Mouse (Mus musculus) kidney, embryonic 15.5 days (tissue): ENCODE data around the gene Akap14. TPM values are rescaled to one million over a fixed set of nuclear protein-coding genes. Genes with fewer than 3 reads are reported as not detected.
"Not testable (repeated sequence)": the region's sequence is repeated elsewhere in the genome, so short reads cannot be mapped to it uniquely, and the experiment has no call there.

Experiments
- ATAC-seq: fragments of 200-750 bp; cut with Nextera tagmentation; replicated peaks from 2 replicates; pipeline ENCODE4 v1.8.0; 2017; ENCODE audit warnings: moderate TSS enrichment; ENCODE audit not compliant: low FRiP score
- H3K27ac ChIP-seq: fragments of 300-500 bp; sonication (generic); 2 replicates; pipeline ENCODE4 v1.5.1; 2015; ENCODE audit warnings: mild to moderate bottlenecking, inconsistent platforms
- H3K27me3 ChIP-seq: fragments of 300-500 bp; sonication (generic); 2 replicates; pipeline ENCODE4 v1.6.1; 2015; ENCODE audit warnings: inconsistent platforms
- H3K36me3 ChIP-seq: fragments of 300-500 bp; sonication (generic); 2 replicates; pipeline ENCODE4 v1.6.1; 2015; ENCODE audit warnings: inconsistent platforms
- H3K4me1 ChIP-seq: fragments of 300-500 bp; sonication (generic); 2 replicates; pipeline ENCODE4 v1.6.1; 2015; ENCODE audit warnings: inconsistent platforms
- H3K4me2 ChIP-seq: fragments of 300-500 bp; sonication (generic); 2 replicates; pipeline ENCODE4 v1.6.1; 2015; ENCODE audit warnings: moderate library complexity, mild to moderate bottlenecking, inconsistent platforms
- H3K4me3 ChIP-seq: fragments of 300-500 bp; sonication (generic); replicated peaks from 2 replicates; pipeline ENCODE4 v1.5.1; 2015; ENCODE audit warnings: mild to moderate bottlenecking, inconsistent platforms
- H3K9ac ChIP-seq: fragments of 300-500 bp; sonication (generic); 2 replicates; pipeline ENCODE4 v1.6.1; 2015; ENCODE audit warnings: mild to moderate bottlenecking, inconsistent platforms
- H3K9me3 ChIP-seq: fragments of 300-500 bp; sonication (generic); replicated peaks from 2 replicates; pipeline ENCODE4 v1.6.1; 2016; ENCODE audit warnings: inconsistent platforms
- WGBS: fragments of 180-500 bp; shearing (Covaris S2); methylation state at CpG from one replicate; pipeline ENCODE4 v1.1.7; 2015; ENCODE audit warnings: mixed read lengths; 5-methylcytosine and 5-hydroxymethylcytosine counted together
- polyA plus RNA-seq: library from polyadenylated mRNA; unstranded; fragments of >200 nt; fragmentation: Nextera tagmentation; extraction: Ambion mirVana; gene quantifications from 2 replicates; pipeline ENCODE4 v1.2.1, GENCODE M21; 2015

Akap14 gene
- 0.12 TPM in 1 of 2 replicates, not detected in the other for polyA plus RNA-seq

- 60% methylated on average over 5 of the region's 5 CpGs for WGBS
- no peak for ATAC-seq
Observed at GRCm38 (mm10) chrX:37168742-37169141, at the start of gene Akap14. Akap14 (minus strand) TSS chrX:37168842.

DNA sequence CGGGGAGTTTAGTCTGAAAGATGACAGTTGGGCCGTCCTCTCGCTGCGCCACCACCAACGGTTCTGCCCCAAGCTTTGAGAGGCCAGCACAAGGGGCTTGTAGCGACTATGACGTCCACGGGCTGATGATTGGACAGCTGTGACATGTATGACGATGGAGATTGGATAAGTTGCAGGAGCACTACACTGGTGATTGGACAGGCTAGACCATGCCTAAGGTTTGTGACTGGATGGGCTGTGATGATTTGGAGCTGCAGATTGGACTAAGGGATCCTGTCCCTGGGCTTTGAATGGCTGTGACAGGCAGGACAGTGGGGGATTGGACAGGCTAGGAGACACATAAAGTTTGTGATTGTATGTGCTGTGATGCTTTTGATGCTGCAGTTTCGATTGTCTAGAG, 42.3 kb upstream of the Akap14 start, which contains the start of gene Gm9:
TSS of gene Gm9 (minus strand) at position 101 of the 400 bp plus-strand sequence.
- Histone ChIP-seq H3K4me1 (no peaks in the 10 kb centered on the region), H3K36me3 (no peaks in the 10 kb centered on the region), H3K27me3 (no peaks in the 10 kb centered on the region), H3K4me3 (no peak within 1 kb of the TSS), H3K9me3 (no peaks in the 10 kb centered on the region), H3K27ac (no peak within 1 kb of the TSS), H3K9ac (no peak within 1 kb of the TSS), H3K4me2 (no peak within 1 kb of the TSS)
- no peak for ATAC-seq
- WGBS: 89% methylated on average over 10 of the region's 10 CpGs

More at GRCm38 (mm10) chrX:37168742-37169141, at the start of gene Akap14:
- H3K27ac ChIP-seq: no peak within 1 kb of the TSS
- no peaks in the 10 kb centered on the region for H3K9me3 ChIP-seq
- H3K36me3 ChIP-seq: no peaks in the 10 kb centered on the region
- H3K9ac ChIP-seq: no peak within 1 kb of the TSS
- H3K4me3 ChIP-seq: no peak within 1 kb of the TSS
- H3K4me1 ChIP-seq: no peaks in the 10 kb centered on the region
- no peaks in the 10 kb centered on the region for H3K27me3 ChIP-seq
- H3K4me2 ChIP-seq: no peak within 1 kb of the TSS

DNA sequence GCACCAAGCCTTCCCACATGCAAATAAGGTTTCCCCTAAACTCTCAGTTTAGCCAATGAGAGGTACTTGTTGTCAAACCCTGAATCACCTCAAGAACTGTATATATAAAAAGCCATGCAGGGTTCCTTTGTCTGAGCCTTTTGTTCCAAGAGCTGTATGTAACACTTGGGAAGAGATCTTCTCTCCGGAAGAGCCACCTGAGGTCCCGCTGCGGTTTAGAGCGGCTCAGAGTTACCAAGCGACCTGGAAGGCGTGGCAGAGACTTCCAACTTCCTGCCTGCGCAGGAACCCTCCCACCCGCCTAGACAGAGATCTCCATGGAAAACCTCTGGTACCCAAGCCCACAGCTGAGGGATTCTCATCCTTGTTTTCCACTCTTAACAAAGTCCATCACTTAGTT, 30.0 kb upstream of the Akap14 start:
- no peak overlapping the region for H3K4me2 ChIP-seq
- no peak overlapping the region for H3K9ac ChIP-seq
- no peaks in the 10 kb centered on the region for H3K27me3 ChIP-seq
- H3K36me3 ChIP-seq: no peaks in the 10 kb centered on the region
- 64% methylated on average over 8 of the region's 8 CpGs for WGBS
- H3K4me3 ChIP-seq: no peak overlapping the region
- H3K27ac ChIP-seq: no peak overlapping the region
- H3K9me3 ChIP-seq: no peaks in the 10 kb centered on the region
- ATAC-seq: no peak
- H3K4me1 ChIP-seq: no peaks in the 10 kb centered on the region

GRCm38 (mm10) chrX:37191744-37192379, 23.2 kb upstream of the Akap14 start:
- peaks cover 9% of the 10 kb centered on the region; the same call in 1 of the 2 replicates for H3K36me3 ChIP-seq
- H3K27me3 ChIP-seq: no peaks in the 10 kb centered on the region
- H3K9ac ChIP-seq: peak overlapping the region; percentile 45
- no peak overlapping the region for H3K27ac ChIP-seq
- no peaks in the 10 kb centered on the region for H3K9me3 ChIP-seq
- ATAC-seq: peak; percentile 14
- peak overlapping the region; percentile 58 for H3K4me3 ChIP-seq
- 23% methylated on average over 28 of the region's 28 CpGs for WGBS
- peaks cover 6% of the 10 kb centered on the region; the same call in 1 of the 2 replicates for H3K4me1 ChIP-seq
- peak overlapping the region; percentile 64 for H3K4me2 ChIP-seq

DNA sequence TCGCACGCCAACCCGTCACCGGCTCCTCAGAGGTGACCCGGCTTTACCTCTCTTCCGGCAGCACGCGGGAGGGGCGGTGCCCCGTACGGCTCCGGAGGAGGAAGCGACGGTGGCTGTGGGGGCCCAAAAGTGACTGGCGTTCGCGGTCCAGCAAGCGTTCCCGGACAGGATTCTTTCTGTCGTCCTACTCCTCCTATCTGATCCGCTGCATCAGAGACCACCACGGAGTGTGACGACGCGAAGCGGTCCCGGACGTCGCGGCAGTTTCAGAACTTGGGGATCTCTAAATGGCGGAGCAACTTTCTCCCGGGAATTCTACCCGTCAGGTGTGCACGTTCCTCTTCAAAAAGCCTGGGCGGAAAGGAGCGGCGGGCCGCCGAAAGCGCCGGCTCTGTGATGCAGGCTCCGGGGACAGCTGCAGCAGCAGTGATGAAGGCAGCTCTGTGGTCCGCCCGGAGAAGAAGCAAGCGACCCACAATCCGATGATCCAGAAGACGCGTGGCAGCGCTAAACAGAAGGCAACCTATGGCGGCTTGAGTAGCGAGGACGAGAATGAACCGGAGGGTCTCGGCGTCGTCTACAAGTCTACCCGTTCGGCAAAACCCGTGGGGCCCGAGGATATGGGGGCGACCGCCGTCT, 22.6 kb upstream of the Akap14 start, which contains the start of the genes Ndufa1 and Rnf113a1:
TSS of gene Ndufa1 (minus strand) at position 59 of the 639 bp plus-strand sequence.
TSS of gene Rnf113a1 (plus strand) at position 141 of the 639 bp plus-strand sequence.
- H3K9ac ChIP-seq: peak within 1 kb of the TSS; percentile 45
- H3K27me3 ChIP-seq: no peaks in the 10 kb centered on the region
- no peaks in the 10 kb centered on the region for H3K9me3 ChIP-seq
- H3K4me2 ChIP-seq: peak within 1 kb of the TSS; percentile 64
- peak within 1 kb of the TSS; percentile 51 for H3K27ac ChIP-seq
- peak within 1 kb of the TSS; percentile 58 for H3K4me3 ChIP-seq
- 22% methylated on average over 63 of the region's 63 CpGs for WGBS
- peaks cover 6% of the 10 kb centered on the region; the same call in 1 of the 2 replicates for H3K4me1 ChIP-seq
- H3K36me3 ChIP-seq: peaks cover 9% of the 10 kb centered on the region; the same call in 1 of the 2 replicates
- ATAC-seq: peak; percentile 93

DNA sequence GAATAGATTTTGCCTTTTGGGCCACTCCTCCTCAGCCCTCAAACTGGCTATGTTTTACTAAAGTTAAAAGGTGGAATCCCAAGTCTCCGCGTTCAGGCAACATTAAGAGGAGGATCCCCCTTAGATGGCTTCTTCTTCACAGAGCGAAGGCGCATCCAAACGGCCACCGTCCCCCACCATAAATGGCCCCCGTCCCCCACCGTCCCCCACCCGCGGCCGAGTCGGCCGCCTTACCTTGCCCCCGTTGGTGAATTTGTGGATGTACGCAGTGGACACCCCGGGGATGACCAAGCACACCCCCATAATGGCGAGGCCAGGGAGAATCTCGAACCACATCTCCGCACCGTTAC, 22.1 kb upstream of the Akap14 start:
- H3K9ac ChIP-seq: peak overlapping the region; percentile 36
- peak overlapping the region; percentile 58 for H3K4me3 ChIP-seq
- H3K4me2 ChIP-seq: peak overlapping the region; percentile 64
- no peak; the same call in 1 of the 2 replicates for ATAC-seq
- no peaks in the 10 kb centered on the region for H3K27me3 ChIP-seq
- peaks cover 6% of the 10 kb centered on the region; the same call in 1 of the 2 replicates for H3K4me1 ChIP-seq
- H3K36me3 ChIP-seq: peaks cover 9% of the 10 kb centered on the region; the same call in 1 of the 2 replicates
- no peak overlapping the region for H3K27ac ChIP-seq
- WGBS: 25% methylated on average over 20 of the region's 20 CpGs
- no peaks in the 10 kb centered on the region for H3K9me3 ChIP-seq

DNA sequence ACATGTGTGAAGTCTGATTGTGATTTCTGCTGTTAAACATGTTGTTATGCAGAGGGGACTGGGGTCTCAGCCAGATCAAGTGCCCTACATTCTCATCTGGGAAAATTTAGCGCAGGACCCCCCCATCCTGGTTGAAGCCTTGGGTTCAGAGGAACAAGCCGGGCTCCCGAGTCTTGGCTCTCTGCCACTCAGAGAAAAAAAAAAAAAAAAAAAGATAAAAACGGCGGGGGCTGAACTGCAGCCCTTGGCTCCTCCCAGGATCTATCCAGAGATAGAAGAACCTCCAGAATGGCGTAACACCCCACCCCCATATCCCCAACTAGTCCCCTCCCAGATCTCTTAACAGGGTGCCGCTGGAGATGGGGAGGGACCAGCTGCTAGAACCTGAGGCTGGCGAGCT, 15.8 kb upstream of the Akap14 start:
- not testable (repeated sequence) for H3K4me1 ChIP-seq, H3K36me3 ChIP-seq, H3K9ac ChIP-seq, H3K4me2 ChIP-seq, H3K4me3 ChIP-seq, ATAC-seq, H3K9me3 ChIP-seq, H3K27me3 ChIP-seq, H3K27ac ChIP-seq
- WGBS: 73% methylated on average over 8 of the region's 8 CpGs

DNA sequence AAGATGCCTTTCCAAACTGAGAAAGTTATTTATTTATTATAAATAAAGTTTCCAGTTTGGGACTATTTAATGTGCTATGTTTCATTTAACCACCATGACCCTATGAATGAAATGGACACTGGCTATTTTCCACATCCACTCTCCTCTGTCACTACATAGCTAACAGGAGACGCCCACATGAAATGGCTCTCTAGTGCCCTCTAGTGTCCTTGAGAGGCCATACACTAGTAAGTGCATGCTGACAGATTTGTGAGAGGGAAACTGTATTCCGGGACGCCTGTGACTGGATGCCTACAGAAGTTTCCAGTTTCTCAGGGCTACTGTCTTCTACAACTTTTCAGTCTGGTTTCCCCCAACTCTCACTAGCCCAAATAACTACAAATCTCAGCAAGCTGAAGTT, 1.6 kb downstream of the Akap14 start:
- 21% methylated on average over 3 of the region's 3 CpGs for WGBS
- H3K36me3 ChIP-seq: no peaks in the 10 kb centered on the region
- no peak overlapping the region for H3K4me3 ChIP-seq
- no peak overlapping the region for H3K9ac ChIP-seq
- H3K4me1 ChIP-seq: no peaks in the 10 kb centered on the region
- no peak overlapping the region for H3K27ac ChIP-seq
- no peaks in the 10 kb centered on the region for H3K9me3 ChIP-seq
- no peak overlapping the region for H3K4me2 ChIP-seq
- H3K27me3 ChIP-seq: no peaks in the 10 kb centered on the region
- no peak for ATAC-seq

GRCm38 (mm10) chrX:37163115-37163514, 5.5 kb downstream of the Akap14 start:
- ATAC-seq: no peak
- H3K27me3 ChIP-seq: no peaks in the 10 kb centered on the region

DNA sequence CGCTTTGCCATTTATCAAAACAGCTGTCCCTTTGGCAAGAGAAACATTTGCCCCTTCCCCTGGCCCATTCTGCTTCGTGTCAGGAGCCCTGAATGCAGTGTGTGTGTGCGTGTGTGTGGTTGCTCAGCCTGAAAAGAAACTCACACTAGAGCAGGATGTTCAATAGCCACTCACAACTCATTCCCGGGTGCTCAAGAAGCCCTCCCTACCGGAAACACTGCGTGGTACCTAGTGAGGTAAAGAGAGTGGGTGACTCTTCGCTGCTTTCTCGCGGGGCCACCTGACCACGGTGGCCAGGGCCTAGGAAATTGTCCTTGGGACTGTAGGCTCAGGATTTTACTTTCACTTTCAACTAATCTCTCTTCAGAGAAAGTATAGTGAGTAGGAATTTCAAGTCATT, 7.5 kb downstream of the Akap14 start:
- no peak overlapping the region for H3K9ac ChIP-seq
- no peak overlapping the region for H3K27ac ChIP-seq
- H3K4me1 ChIP-seq: no peaks in the 10 kb centered on the region
- H3K27me3 ChIP-seq: no peaks in the 10 kb centered on the region
- no peak overlapping the region for H3K4me2 ChIP-seq
- no peaks in the 10 kb centered on the region for H3K36me3 ChIP-seq
- 73% methylated on average over 10 of the region's 10 CpGs for WGBS
- ATAC-seq: no peak
- H3K9me3 ChIP-seq: no peaks in the 10 kb centered on the region
- no peak overlapping the region for H3K4me3 ChIP-seq

More at GRCm38 (mm10) chrX:37163115-37163514, 5.5 kb downstream of the Akap14 start:
- Histone ChIP-seq H3K27ac (no peak overlapping the region), H3K9me3 (no peaks in the 10 kb centered on the region), H3K4me2 (no peak overlapping the region), H3K36me3 (no peaks in the 10 kb centered on the region), H3K4me1 (no peaks in the 10 kb centered on the region), H3K4me3 (no peak overlapping the region), H3K9ac (no peak overlapping the region)
- WGBS: 80% methylated on average over 18 of the region's 18 CpGs

DNA sequence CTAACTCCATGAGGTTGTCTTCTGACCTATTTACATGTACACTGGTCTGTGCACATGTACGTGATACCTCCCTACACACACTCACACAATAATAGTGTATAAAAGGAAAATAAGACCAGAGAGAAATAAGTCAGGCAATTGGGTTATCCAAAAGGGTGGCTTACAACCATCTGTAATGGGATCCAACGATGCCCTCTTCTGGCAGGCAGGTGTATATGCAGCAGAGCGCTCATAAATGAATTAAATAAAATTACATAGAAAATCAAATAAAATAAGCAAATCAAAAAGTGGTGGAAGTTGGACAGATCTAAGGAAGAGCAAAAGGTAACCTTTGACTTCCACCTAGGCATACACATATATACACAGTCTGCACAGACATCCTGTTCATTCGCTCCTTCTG, 10.8 kb downstream of the Akap14 start:
- H3K36me3 ChIP-seq: peaks cover 11% of the 10 kb centered on the region
- no peaks in the 10 kb centered on the region for H3K4me1 ChIP-seq
- no peak for ATAC-seq
- 66% methylated on average over 4 of the region's 4 CpGs for WGBS
- no peak overlapping the region for H3K4me2 ChIP-seq
- no peaks in the 10 kb centered on the region for H3K27me3 ChIP-seq
- no peak overlapping the region for H3K9ac ChIP-seq
- no peak overlapping the region for H3K27ac ChIP-seq
- no peaks in the 10 kb centered on the region for H3K9me3 ChIP-seq
- no peak overlapping the region for H3K4me3 ChIP-seq

DNA sequence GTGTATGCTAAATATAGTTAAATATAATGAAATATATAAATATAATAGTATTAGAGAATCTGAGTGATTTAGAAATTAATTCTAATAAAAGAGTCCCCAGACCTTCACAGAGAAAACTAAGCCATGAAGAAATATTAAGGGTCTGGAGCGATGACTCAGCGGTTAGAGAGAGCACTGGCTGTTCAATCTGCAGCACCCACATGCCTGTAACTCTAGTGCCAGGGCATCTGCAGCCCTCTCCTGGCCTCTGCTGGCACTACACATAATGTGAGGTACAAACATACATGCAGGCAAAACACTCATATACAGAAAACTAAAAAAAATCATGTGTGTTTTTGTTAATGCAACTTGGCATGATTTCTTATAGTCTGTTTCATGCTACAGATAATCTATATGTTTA, 23.7 kb downstream of the Akap14 start:
- Histone ChIP-seq H3K27me3 (no peaks in the 10 kb centered on the region), H3K4me2 (no peak overlapping the region), H3K36me3 (peaks cover 26% of the 10 kb centered on the region; the same call in 1 of the 2 replicates), H3K9ac (no peak overlapping the region), H3K27ac (no peak overlapping the region), H3K4me1 (no peaks in the 10 kb centered on the region), H3K9me3 (no peaks in the 10 kb centered on the region), H3K4me3 (no peak overlapping the region)
- 93% methylated on average over 2 of the region's 2 CpGs for WGBS
- ATAC-seq: no peak
